Mouse (Mus musculus) hindbrain, embryonic 13.5 days (tissue): ENCODE measurements around the gene Pianp. TPM values are rescaled to one million over a fixed set of nuclear protein-coding genes. Genes with fewer than 3 reads are reported as not detected.

Source experiments
- ATAC-seq: fragments of 200-750 bp; cut with Nextera tagmentation; 2 replicates; pipeline ENCODE4 v1.8.0; 2017; ENCODE audit warnings: moderate TSS enrichment; ENCODE audit not compliant: low FRiP score
- H3K27ac ChIP-seq: fragments of 300-500 bp; sonication (generic); 2 replicates; pipeline ENCODE4 v1.5.1; 2015; ENCODE audit warnings: inconsistent platforms, mild to moderate bottlenecking, moderate library complexity
- H3K27me3 ChIP-seq: fragments of 300-500 bp; sonication (generic); 2 replicates; pipeline ENCODE4 v1.6.1; 2015; ENCODE audit warnings: mild to moderate bottlenecking, inconsistent platforms
- H3K36me3 ChIP-seq: fragments of 300-500 bp; sonication (generic); 2 replicates; pipeline ENCODE4 v1.6.1; 2015; ENCODE audit warnings: mild to moderate bottlenecking, inconsistent platforms
- H3K4me1 ChIP-seq: fragments of 300-500 bp; sonication (generic); replicated peaks from 2 replicates; pipeline ENCODE4 v1.6.1; 2015; ENCODE audit warnings: inconsistent platforms
- H3K4me2 ChIP-seq: fragments of 300-500 bp; sonication (generic); 2 replicates; pipeline ENCODE4 v1.6.1; 2015; ENCODE audit warnings: inconsistent platforms, mild to moderate bottlenecking, moderate library complexity
- H3K4me3 ChIP-seq: fragments of 300-500 bp; sonication (generic); 2 replicates; pipeline ENCODE4 v1.5.1; 2015; ENCODE audit warnings: mild to moderate bottlenecking, inconsistent platforms
- H3K9ac ChIP-seq: fragments of 300-500 bp; sonication (generic); 2 replicates; pipeline ENCODE4 v1.6.1; 2015; ENCODE audit warnings: mild to moderate bottlenecking, inconsistent platforms
- H3K9me3 ChIP-seq: fragments of 300-500 bp; sonication (generic); 2 replicates; pipeline ENCODE4 v1.6.1; 2016; ENCODE audit warnings: inconsistent platforms
- WGBS: fragments of 180-500 bp; shearing (Covaris S2); methylation state at CpG from one replicate; pipeline ENCODE4 v1.1.7; 2015; 5-methylcytosine and 5-hydroxymethylcytosine counted together
- polyA plus RNA-seq: library from polyadenylated mRNA; unstranded; fragments of >200 nt; fragmentation: Nextera tagmentation; extraction: Ambion mirVana; gene quantifications from 2 replicates; pipeline ENCODE4 v1.2.1, GENCODE M21; 2015

Pianp gene
- polyA plus RNA-seq, 1 experiment from 2014 or later: 29.3 TPM

GRCm38 (mm10) chr6:124992241-124992640 lies 4.3 kb upstream of the Pianp start:
- Histone ChIP-seq H3K36me3 (no peaks in the 10 kb centered on the region), H3K27ac (no peak overlapping the region), H3K4me3 (no peak overlapping the region), H3K4me2 (no peak overlapping the region), H3K4me1 (peaks cover 18% of the 10 kb centered on the region), H3K9ac (no peak overlapping the region), H3K27me3 (peaks cover 53% of the 10 kb centered on the region), H3K9me3 (no peaks in the 10 kb centered on the region)
- no peak for ATAC-seq
- 76% methylated on average over 4 of the region's 4 CpGs for WGBS

DNA sequence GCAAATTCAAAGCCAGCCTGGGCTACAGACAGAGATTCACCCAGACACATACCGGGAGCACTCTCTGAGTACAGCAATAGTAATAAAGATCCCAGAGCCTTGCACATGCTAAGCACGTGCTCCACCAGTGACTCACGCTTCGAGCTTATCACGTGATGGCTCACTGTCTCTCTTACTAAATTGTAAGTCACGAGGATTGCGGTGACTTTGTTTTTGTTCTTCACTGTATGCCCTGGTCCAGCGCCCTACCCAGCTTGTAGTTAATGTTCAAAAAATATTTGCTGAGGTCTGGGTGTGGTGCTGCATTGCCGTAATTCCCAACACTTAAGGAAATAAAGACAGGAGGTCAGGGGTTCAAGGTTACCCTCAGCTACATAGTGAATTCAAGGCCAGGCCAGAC lies 3.1 kb upstream of the Pianp start:
- Histone ChIP-seq H3K27me3 (peaks cover 60% of the 10 kb centered on the region), H3K27ac (no peak overlapping the region), H3K4me3 (no peak overlapping the region), H3K9me3 (no peaks in the 10 kb centered on the region), H3K4me1 (peaks cover 29% of the 10 kb centered on the region), H3K4me2 (no peak overlapping the region), H3K36me3 (no peaks in the 10 kb centered on the region), H3K9ac (peak overlapping the region; percentile 55; the same call in 1 of the 2 replicates)
- ATAC-seq: no peak
- 78% methylated on average over 9 of the region's 9 CpGs for WGBS

- peak overlapping the region; percentile 14 for H3K4me3 ChIP-seq
- no peak overlapping the region for H3K27ac ChIP-seq
- H3K9me3 ChIP-seq: no peaks in the 10 kb centered on the region
- H3K36me3 ChIP-seq: 0 out of 2 replicates have a peak, but pooled peaks cover under 1% of the 10 kb centered on the region
- H3K27me3 ChIP-seq: peaks cover 62% of the 10 kb centered on the region
- 13% methylated on average over 11 of the region's 11 CpGs for WGBS
- peak overlapping the region; percentile 55; the same call in 1 of the 2 replicates for H3K9ac ChIP-seq
- H3K4me1 ChIP-seq: peaks cover 34% of the 10 kb centered on the region
- H3K4me2 ChIP-seq: peak overlapping the region; percentile 29; the same call in 1 of the 2 replicates
- no peak for ATAC-seq
Measured at GRCm38 (mm10) chr6:124993876-124994275, 2.6 kb upstream of the Pianp start.

GRCm38 (mm10) chr6:124995246-124995645 lies 1.2 kb upstream of the Pianp start:
- Histone ChIP-seq H3K4me1 (peaks cover 42% of the 10 kb centered on the region), H3K27ac (no peak overlapping the region), H3K36me3 (peaks cover 9% of the 10 kb centered on the region; the same call in 1 of the 2 replicates), H3K27me3 (peaks cover 76% of the 10 kb centered on the region), H3K4me3 (no peak overlapping the region), H3K9me3 (no peaks in the 10 kb centered on the region), H3K4me2 (no peak overlapping the region), H3K9ac (no peak overlapping the region)
- no peak for ATAC-seq
- WGBS: 84% methylated on average over 7 of the region's 7 CpGs

GRCm38 (mm10) chr6:124995831-124996403 lies 577 bp upstream of the Pianp start:
- Histone ChIP-seq H3K36me3 (peaks cover 15% of the 10 kb centered on the region), H3K9me3 (no peaks in the 10 kb centered on the region), H3K27me3 (peaks cover 83% of the 10 kb centered on the region), H3K4me3 (peak overlapping the region; percentile 74), H3K27ac (peak overlapping the region; percentile 84; the same call in 1 of the 2 replicates), H3K4me2 (peak overlapping the region; percentile 84), H3K9ac (peak overlapping the region; percentile 93), H3K4me1 (peaks cover 42% of the 10 kb centered on the region)
- WGBS: 53% methylated on average over 8 of the region's 8 CpGs
- 0 out of 2 replicates have a peak, but pooled peaks have one; percentile 0 for ATAC-seq

- H3K9ac ChIP-seq: peak overlapping the region; percentile 93
- H3K9me3 ChIP-seq: no peaks in the 10 kb centered on the region
- H3K27me3 ChIP-seq: peaks cover 93% of the 10 kb centered on the region
- ATAC-seq: no peak
- H3K36me3 ChIP-seq: peaks cover 30% of the 10 kb centered on the region
- no peak overlapping the region for H3K27ac ChIP-seq
- H3K4me3 ChIP-seq: peak overlapping the region; percentile 74
- H3K4me2 ChIP-seq: peak overlapping the region; percentile 84
- H3K4me1 ChIP-seq: peaks cover 42% of the 10 kb centered on the region
- 7% methylated on average over 8 of the region's 8 CpGs for WGBS
Measured at GRCm38 (mm10) chr6:124998066-124998465, 1.6 kb downstream of the Pianp start.

DNA sequence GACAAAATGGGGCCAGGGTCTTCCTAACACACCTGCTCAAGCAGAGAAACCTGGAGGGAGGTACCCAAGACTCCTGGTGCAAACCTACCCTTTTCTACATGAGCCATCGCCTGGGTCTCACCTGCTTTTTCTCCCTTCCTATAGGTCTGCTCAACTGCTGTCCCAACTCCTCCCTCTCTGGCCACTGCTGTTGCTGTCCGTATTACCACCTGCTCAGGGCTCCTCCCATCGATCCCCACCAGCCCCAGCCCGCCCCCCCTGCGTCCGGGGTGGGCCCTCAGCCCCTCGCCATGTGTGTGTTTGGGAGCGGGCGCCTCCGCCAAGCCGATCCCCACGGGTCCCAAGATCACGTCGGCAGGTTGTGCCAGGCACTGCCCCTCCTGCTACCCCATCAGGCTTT lies 2.6 kb downstream of the Pianp start:
- ATAC-seq: no peak
- H3K4me2 ChIP-seq: no peak overlapping the region; the same call in 1 of the 2 replicates
- H3K27me3 ChIP-seq: peaks cover 94% of the 10 kb centered on the region
- peak overlapping the region; percentile 74; the same call in 1 of the 2 replicates for H3K4me3 ChIP-seq
- H3K9me3 ChIP-seq: no peaks in the 10 kb centered on the region
- peak overlapping the region; percentile 19; the same call in 1 of the 2 replicates for H3K9ac ChIP-seq
- peaks cover 43% of the 10 kb centered on the region for H3K4me1 ChIP-seq
- WGBS: 35% methylated on average over 14 of the region's 14 CpGs
- H3K27ac ChIP-seq: no peak overlapping the region
- H3K36me3 ChIP-seq: peaks cover 30% of the 10 kb centered on the region

DNA sequence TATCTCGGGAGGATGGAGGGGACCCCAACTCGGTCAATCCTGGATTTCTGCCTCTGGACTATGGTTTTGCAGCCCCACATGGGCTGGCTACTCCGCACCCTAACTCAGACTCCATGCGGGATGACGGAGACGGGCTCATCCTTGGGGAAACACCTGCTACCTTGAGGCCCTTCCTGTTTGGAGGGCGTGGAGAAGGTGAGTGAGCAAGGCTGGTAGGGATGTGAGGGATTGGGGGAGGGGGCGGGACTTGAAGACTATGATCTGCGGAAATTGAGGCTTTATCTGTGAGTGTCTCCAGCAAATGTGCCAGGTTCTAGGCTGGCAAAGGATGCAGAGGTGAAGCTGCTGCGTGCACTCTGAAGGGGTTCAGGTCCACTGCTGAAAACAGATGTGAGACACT lies 3.1 kb downstream of the Pianp start:
- Histone ChIP-seq H3K9me3 (no peaks in the 10 kb centered on the region), H3K36me3 (peaks cover 30% of the 10 kb centered on the region), H3K4me3 (peak overlapping the region; percentile 4; the same call in 1 of the 2 replicates), H3K9ac (peak overlapping the region; percentile 19; the same call in 1 of the 2 replicates), H3K4me2 (no peak overlapping the region), H3K27me3 (peaks cover 93% of the 10 kb centered on the region), H3K4me1 (peaks cover 46% of the 10 kb centered on the region), H3K27ac (no peak overlapping the region)
- no peak for ATAC-seq
- WGBS: 39% methylated on average over 10 of the region's 10 CpGs

- H3K9ac ChIP-seq: no peak overlapping the region; the same call in 1 of the 2 replicates
Measured at GRCm38 (mm10) chr6:125003706-125004105, 7.2 kb downstream of the Pianp start.

GRCm38 (mm10) chr6:125005086-125005485 lies 8.6 kb downstream of the Pianp start:
- H3K4me3 ChIP-seq: no peak overlapping the region
- H3K9ac ChIP-seq: peak overlapping the region; percentile 51; the same call in 1 of the 2 replicates
- no peak overlapping the region for H3K4me2 ChIP-seq
- H3K27ac ChIP-seq: 0 out of 2 replicates have a peak overlapping the region, but pooled peaks have one; percentile 23
- no peak for ATAC-seq
- H3K36me3 ChIP-seq: peaks cover 23% of the 10 kb centered on the region
- peaks cover 26% of the 10 kb centered on the region for H3K4me1 ChIP-seq
- WGBS: 34% methylated on average over 3 of the region's 3 CpGs
- H3K9me3 ChIP-seq: no peaks in the 10 kb centered on the region
- peaks cover 40% of the 10 kb centered on the region for H3K27me3 ChIP-seq

More at GRCm38 (mm10) chr6:125003706-125004105, 7.2 kb downstream of the Pianp start:
- H3K4me1 ChIP-seq: peaks cover 31% of the 10 kb centered on the region
- H3K4me3 ChIP-seq: no peak overlapping the region
- H3K27ac ChIP-seq: no peak overlapping the region
- 40% methylated on average over 3 of the region's 3 CpGs for WGBS
- no peak overlapping the region for H3K4me2 ChIP-seq
- H3K36me3 ChIP-seq: peaks cover 30% of the 10 kb centered on the region
- no peaks in the 10 kb centered on the region for H3K9me3 ChIP-seq
- no peak for ATAC-seq
- H3K27me3 ChIP-seq: peaks cover 54% of the 10 kb centered on the region

DNA sequence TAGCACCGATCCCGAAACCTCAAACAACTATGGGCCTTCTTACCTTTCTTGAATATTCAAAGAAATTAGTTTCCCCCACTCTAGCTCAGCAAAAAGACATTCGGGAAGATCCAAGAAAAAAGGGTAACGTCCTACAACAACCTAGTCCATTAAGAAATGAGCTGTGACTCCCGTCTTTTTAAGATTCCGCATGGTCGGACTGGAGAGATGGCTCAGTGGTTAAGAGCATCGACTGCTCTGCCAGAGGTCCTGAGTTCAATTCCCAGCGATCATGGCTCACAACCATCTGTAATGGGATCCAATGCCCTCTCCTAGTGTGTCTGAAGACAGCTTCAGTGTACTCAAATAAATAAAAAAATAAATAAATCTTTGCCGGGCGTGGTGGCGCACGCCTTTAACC lies 11.6 kb downstream of the Pianp start:
- ATAC-seq: peak; percentile 1

GRCm38 (mm10) chr6:125008586-125009128 lies 12.2 kb downstream of the Pianp start:
- Histone ChIP-seq H3K4me2 (peak overlapping the region; percentile 76), H3K27ac (peak overlapping the region; percentile 99), H3K9ac (peak overlapping the region; percentile 90), H3K9me3 (no peaks in the 10 kb centered on the region), H3K27me3 (0 out of 2 replicates have a peak, but pooled peaks cover 5% of the 10 kb centered on the region), H3K4me1 (peaks cover 52% of the 10 kb centered on the region), H3K4me3 (peak overlapping the region; percentile 67), H3K36me3 (peaks cover 21% of the 10 kb centered on the region)
- 1% methylated on average over 33 of the region's 34 CpGs for WGBS
- peak; percentile 97 for ATAC-seq

More for the DNA sequence above, 11.6 kb downstream of the Pianp start:
- H3K4me3 ChIP-seq: peak overlapping the region; percentile 67
- peaks cover 11% of the 10 kb centered on the region; the same call in 1 of the 2 replicates for H3K27me3 ChIP-seq
- peak overlapping the region; percentile 99 for H3K27ac ChIP-seq
- 41% methylated on average over 13 of the region's 13 CpGs for WGBS
- H3K4me1 ChIP-seq: peaks cover 55% of the 10 kb centered on the region
- peak overlapping the region; percentile 78 for H3K9ac ChIP-seq
- H3K36me3 ChIP-seq: peaks cover 19% of the 10 kb centered on the region
- no peaks in the 10 kb centered on the region for H3K9me3 ChIP-seq
- H3K4me2 ChIP-seq: peak overlapping the region; percentile 65

DNA sequence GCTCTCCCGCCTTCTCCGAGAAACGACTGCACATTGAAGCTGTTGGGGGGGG lies 12.5 kb downstream of the Pianp start, which contains the start of gene Zfp384:
TSS of gene Zfp384 (plus strand) at position 17 of the 52 bp plus-strand sequence.
- peak within 1 kb of the TSS; percentile 67 for H3K4me3 ChIP-seq
- peak within 1 kb of the TSS; percentile 99 for H3K27ac ChIP-seq
- no peak for ATAC-seq
- 0 out of 2 replicates have a peak, but pooled peaks cover 4% of the 10 kb centered on the region for H3K27me3 ChIP-seq
- H3K9ac ChIP-seq: peak within 1 kb of the TSS; percentile 90
- H3K4me2 ChIP-seq: peak within 1 kb of the TSS; percentile 76
- WGBS: 0% methylated on average over 3 of the region's 3 CpGs
- H3K9me3 ChIP-seq: no peaks in the 10 kb centered on the region
- peaks cover 21% of the 10 kb centered on the region for H3K36me3 ChIP-seq
- H3K4me1 ChIP-seq: peaks cover 51% of the 10 kb centered on the region
